ENCODE assay signal across 16 mouse cellular contexts in the genomic region with DNA sequence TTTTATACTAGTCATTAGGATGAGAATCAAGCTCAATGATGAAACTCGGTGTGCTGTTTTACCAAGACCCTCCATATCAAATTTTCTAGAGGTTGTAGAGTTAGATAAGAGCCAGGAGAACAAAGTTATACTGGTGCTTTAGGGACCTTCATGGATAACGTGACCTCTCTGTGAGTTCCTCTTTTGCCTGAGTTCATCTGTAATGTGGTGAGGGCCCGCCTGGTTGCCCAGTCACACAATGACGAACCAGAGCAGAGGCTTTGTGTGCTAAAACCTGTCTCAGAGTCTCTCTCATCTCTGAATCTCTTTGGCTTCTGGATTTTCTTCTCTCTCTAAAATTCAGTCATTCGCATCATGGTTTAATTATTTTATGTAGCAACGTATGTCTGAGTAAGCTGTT.
"Had no signal": no experiment of that assay in that cellular context is flagged by ENCODE, and none has a peak within 500 bp of the region (broad histone marks: within the 10 kb centered on the region; RNA-seq: fewer than 3 reads in every experiment).

No protein-coding gene starts in this region.

- H3K27ac ChIP-seq: neural tube, embryonic 13.5 days; neural tube, embryonic 15.5 days; stomach, embryonic 15.5 days; stomach, postnatal 0 days had no signal

- DNase-seq: retina, postnatal 1 day; right cerebral cortex, adult 18-20 months; right cerebral cortex, postnatal 14 days; right cerebral cortex, postnatal 25 days; right cerebral cortex, postnatal 4 days; spleen, adult 18-20 months; thymus, adult 18-20 months; thymus, adult 2 months; thymus, postnatal 14 days; thymus, postnatal 25 days; thymus, postnatal 36 days; thymus, postnatal 4 days had no signal

- H3K27me3 ChIP-seq: neural tube, embryonic 13.5 days; neural tube, embryonic 15.5 days; stomach, embryonic 15.5 days had no signal

- H3K36me3 ChIP-seq: neural tube, embryonic 13.5 days; neural tube, embryonic 15.5 days; stomach, embryonic 15.5 days had no signal

- H3K4me3 ChIP-seq: neural tube, embryonic 13.5 days; neural tube, embryonic 15.5 days; stomach, embryonic 15.5 days had no signal

- H3K4me1 ChIP-seq: stomach, embryonic 15.5 days had no signal
